Mouse (Mus musculus): ENCODE measurements at regions not wholly inside any gene's neighbourhood (a gene's known extent, or its start where the extent isn't known, plus 50 kb on each side); places are given as distances from the start of the nearest gene placed in this dataset.

DNA sequence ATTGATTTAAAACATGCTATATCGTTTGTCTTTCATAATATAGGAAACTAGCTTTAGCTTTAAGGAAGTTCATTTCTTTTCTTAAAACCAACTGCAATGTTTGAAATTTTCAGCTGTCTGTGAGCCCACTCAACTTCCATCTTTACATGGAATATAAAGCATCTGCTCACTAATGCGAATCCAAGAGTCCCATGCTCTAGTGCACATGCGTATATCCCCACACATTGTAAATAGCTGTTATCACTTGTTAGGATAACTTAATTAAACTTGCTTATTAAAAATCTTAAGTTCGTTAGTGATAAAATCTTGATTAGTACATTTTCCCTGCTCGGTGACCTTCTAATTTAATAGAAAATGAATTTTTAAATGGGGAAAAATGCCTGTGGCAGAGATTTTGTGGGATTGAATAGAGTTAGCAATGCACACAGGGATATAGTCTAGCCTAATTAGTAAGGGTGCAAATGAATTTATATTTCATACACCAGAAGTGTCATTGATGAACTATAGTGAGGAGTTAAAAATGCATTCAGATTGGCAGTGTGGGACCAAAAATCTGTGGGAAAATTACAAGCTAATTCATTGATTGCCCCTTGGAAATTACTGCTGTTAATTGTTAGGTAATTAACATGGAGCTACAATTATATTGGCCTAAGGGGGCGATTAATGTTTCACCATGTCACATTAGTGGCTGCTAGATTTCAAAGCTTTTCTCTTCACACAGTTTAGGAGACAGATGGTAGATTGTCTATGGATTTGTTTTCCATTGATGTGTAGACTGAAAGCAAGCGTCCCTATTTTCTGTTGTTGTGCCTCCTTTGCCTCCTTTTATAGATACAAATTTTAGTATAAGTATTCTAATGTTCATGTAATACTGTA is 1919.0 kb upstream of the Gm8797 start:
- TF ChIP-seq CTCF (IDR thresholded peaks at IDR 0.05; ENCODE audit: low read depth) (no peak), EP300 (IDR thresholded peaks at IDR 0.05; ENCODE audit: low read depth) (no peak)
